Mouse (Mus musculus): ENCODE data around the gene Ptk6. TPM values are rescaled to one million over a fixed set of nuclear protein-coding genes. Genes with fewer than 3 reads are reported as not detected.

Gene Ptk6
- polyA plus RNA-seq, 1 experiment from 2014 or later: not detected

DNA sequence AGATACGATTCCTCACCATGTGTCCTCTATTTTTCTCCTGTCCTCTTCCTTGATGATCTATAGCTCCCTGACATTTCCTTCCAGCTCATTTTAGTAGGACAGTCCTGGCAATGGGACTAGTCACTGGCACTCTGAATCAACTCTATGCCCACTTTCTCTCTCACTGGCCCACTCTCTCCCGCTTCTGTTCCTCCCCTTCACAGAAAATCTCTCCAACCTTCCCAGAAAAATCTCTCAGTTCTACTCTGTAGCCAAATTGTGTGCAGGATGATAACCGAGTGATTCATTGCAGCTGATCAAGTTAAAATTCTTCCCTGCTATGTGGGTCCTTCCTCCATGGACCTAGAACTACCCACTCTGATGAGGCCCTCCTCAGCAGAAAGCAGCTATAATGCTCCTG, 27.9 kb downstream of the Ptk6 start:
- Histone ChIP-seq H3K9me3 (ENCODE audit: control insufficient read depth, low read depth, low read length) (no peaks in the 10 kb centered on the region), H3K36me3 (ENCODE audit: control insufficient read depth, insufficient read depth, low read length) (no peaks in the 10 kb centered on the region), H3K27ac (ENCODE audit: low read length) (no peak overlapping the region), H3K9ac (replicated peaks; ENCODE audit: low read depth, low read length) (no peak overlapping the region), H3K4me1 (ENCODE audit: control insufficient read depth, insufficient read depth, low read length) (no peaks in the 10 kb centered on the region), H3K4me3 (ENCODE audit: low read depth, low read length) (no peak overlapping the region), H3K4me2 (replicated peaks; ENCODE audit: low read depth, low read length) (no peak overlapping the region), H3K27me3 (ENCODE audit: control insufficient read depth, insufficient read depth, low read length) (no peaks in the 10 kb centered on the region)
- WGBS: 86% methylated on average over 3 of the region's 3 CpGs
- no peak for ATAC-seq (ENCODE audit: insufficient number of reproducible peaks, insufficient read depth, low FRiP score, low read depth)

DNA sequence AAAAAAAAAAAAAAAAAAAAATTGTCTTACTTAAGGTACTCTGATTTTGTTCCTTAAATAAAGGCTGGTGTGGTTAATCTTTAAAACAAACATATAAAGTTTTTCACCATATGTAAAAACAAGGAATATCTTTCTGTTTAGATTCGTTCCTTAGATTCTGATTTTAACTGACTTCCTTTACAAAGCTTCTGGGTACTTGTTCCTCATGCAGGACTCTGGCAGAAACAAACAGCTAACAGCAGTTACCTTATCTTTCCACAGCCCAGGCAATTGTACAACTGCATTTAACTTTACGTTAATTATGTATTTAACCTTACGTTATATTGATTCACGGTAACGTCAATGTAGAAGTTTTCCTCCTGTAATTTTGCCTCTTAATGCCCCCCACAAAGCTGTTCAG, 36.1 kb downstream of the Ptk6 start:
- Histone ChIP-seq H3K27ac (ENCODE audit: low read length) (no peak overlapping the region), H3K4me3 (ENCODE audit: low read depth, low read length) (no peak overlapping the region), H3K4me1 (ENCODE audit: control insufficient read depth, insufficient read depth, low read length) (no peaks in the 10 kb centered on the region), H3K4me2 (replicated peaks; ENCODE audit: low read depth, low read length) (no peak overlapping the region), H3K36me3 (ENCODE audit: control insufficient read depth, insufficient read depth, low read length) (no peaks in the 10 kb centered on the region), H3K9ac (replicated peaks; ENCODE audit: low read depth, low read length) (no peak overlapping the region), H3K27me3 (ENCODE audit: control insufficient read depth, insufficient read depth, low read length) (no peaks in the 10 kb centered on the region), H3K9me3 (ENCODE audit: control insufficient read depth, low read depth, low read length) (no peaks in the 10 kb centered on the region)
- WGBS: 69% methylated on average over 5 of the region's 5 CpGs
- no peak for ATAC-seq (ENCODE audit: insufficient number of reproducible peaks, insufficient read depth, low FRiP score, low read depth)

DNA sequence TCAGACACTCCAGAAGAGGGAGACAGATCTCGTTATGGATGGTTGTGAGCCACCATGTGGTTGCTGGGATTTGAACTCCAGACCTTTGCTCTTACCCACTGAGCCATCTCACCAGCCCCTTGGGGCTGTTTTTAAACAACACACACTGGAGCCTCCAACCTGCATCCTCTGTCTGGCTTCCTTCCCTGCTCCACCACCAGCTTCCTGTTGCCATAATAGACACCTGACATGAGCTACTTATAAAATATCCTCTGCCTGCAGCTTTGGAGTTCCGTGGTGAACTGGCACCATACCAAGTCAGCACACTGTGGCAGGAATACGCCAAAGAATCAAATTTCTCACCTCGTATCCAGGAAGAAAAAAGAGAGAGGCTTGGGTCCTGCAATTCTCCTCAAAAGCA, 41.8 kb downstream of the Ptk6 start:
- Histone ChIP-seq H3K9ac (replicated peaks; ENCODE audit: low read depth, low read length) (no peak overlapping the region), H3K4me2 (replicated peaks; ENCODE audit: low read depth, low read length) (no peak overlapping the region), H3K27ac (ENCODE audit: low read length) (no peak overlapping the region), H3K9me3 (ENCODE audit: control insufficient read depth, low read depth, low read length) (no peaks in the 10 kb centered on the region), H3K27me3 (ENCODE audit: control insufficient read depth, insufficient read depth, low read length) (peaks cover 15% of the 10 kb centered on the region), H3K4me1 (ENCODE audit: control insufficient read depth, insufficient read depth, low read length) (0 out of 2 replicates have a peak, but pooled peaks cover 3% of the 10 kb centered on the region), H3K4me3 (ENCODE audit: low read depth, low read length) (no peak overlapping the region), H3K36me3 (ENCODE audit: control insufficient read depth, insufficient read depth, low read length) (no peaks in the 10 kb centered on the region)
- 61% methylated on average over 4 of the region's 4 CpGs for WGBS
- ATAC-seq (ENCODE audit: insufficient number of reproducible peaks, insufficient read depth, low FRiP score, low read depth): no peak

DNA sequence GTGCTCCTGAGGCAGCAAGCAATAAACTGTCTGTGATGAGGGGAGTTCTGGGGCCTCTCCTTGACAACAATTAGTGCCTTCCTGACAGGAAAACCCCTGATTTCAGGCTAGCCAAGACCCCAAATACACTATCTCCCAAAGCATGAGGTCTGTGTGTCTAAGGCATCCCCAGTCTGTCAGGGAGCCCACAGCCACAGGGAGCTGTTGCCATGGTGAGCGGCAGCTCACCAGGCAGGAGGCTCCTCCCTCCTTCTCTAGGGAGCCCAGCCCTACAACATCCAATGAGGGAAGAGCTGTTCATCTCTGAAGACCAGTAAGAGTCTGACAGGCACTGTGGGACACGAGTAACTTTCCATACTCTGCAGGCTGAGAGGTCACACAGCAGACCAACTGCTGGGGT, 42.8 kb downstream of the Ptk6 start:
- ATAC-seq (ENCODE audit: insufficient number of reproducible peaks, insufficient read depth, low FRiP score, low read depth): 0 out of 2 replicates have a peak, but pooled peaks have one; percentile 53
- H3K4me1 ChIP-seq (ENCODE audit: control insufficient read depth, insufficient read depth, low read length): 0 out of 2 replicates have a peak, but pooled peaks cover 3% of the 10 kb centered on the region
- no peak overlapping the region for H3K27ac ChIP-seq (ENCODE audit: low read length)
- no peak overlapping the region for H3K4me2 ChIP-seq (replicated peaks; ENCODE audit: low read depth, low read length)
- H3K27me3 ChIP-seq (ENCODE audit: control insufficient read depth, insufficient read depth, low read length): peaks cover 18% of the 10 kb centered on the region
- no peaks in the 10 kb centered on the region for H3K36me3 ChIP-seq (ENCODE audit: control insufficient read depth, insufficient read depth, low read length)
- no peaks in the 10 kb centered on the region for H3K9me3 ChIP-seq (ENCODE audit: control insufficient read depth, low read depth, low read length)
- 3% methylated on average over 2 of the region's 2 CpGs for WGBS
- H3K9ac ChIP-seq (replicated peaks; ENCODE audit: low read depth, low read length): no peak overlapping the region
- H3K4me3 ChIP-seq (ENCODE audit: low read depth, low read length): no peak overlapping the region

DNA sequence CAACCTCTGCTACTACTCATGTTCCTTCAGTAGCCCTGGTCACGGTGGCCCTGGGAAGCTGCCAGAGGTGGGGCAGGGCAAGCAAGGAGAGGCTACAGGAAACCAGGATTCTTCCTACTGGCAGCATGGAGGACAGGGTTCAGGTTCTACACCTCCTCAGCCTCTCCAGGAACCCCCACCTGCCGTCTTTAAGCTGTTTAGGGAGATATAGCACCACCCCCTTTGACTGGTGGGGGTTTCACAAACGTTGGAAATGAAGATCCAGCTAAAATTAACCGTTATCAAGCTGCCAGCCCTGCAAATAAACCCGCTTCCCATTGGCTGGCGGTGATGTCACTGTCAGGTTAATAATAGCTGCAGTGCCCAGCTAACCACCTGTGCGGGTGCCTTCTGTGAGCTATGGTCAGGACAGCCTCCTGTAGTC, 43.5 kb downstream of the Ptk6 start:
- Histone ChIP-seq H3K9me3 (ENCODE audit: control insufficient read depth, low read depth, low read length) (no peaks in the 10 kb centered on the region), H3K4me2 (replicated peaks; ENCODE audit: low read depth, low read length) (no peak overlapping the region), H3K4me3 (ENCODE audit: low read depth, low read length) (no peak overlapping the region), H3K27ac (ENCODE audit: low read length) (no peak overlapping the region), H3K36me3 (ENCODE audit: control insufficient read depth, insufficient read depth, low read length) (no peaks in the 10 kb centered on the region), H3K9ac (replicated peaks; ENCODE audit: low read depth, low read length) (no peak overlapping the region), H3K27me3 (ENCODE audit: control insufficient read depth, insufficient read depth, low read length) (peaks cover 18% of the 10 kb centered on the region), H3K4me1 (ENCODE audit: control insufficient read depth, insufficient read depth, low read length) (0 out of 2 replicates have a peak, but pooled peaks cover 3% of the 10 kb centered on the region)
- ATAC-seq (ENCODE audit: insufficient number of reproducible peaks, insufficient read depth, low FRiP score, low read depth): no peak
- WGBS: 50% methylated on average over 7 of the region's 7 CpGs

DNA sequence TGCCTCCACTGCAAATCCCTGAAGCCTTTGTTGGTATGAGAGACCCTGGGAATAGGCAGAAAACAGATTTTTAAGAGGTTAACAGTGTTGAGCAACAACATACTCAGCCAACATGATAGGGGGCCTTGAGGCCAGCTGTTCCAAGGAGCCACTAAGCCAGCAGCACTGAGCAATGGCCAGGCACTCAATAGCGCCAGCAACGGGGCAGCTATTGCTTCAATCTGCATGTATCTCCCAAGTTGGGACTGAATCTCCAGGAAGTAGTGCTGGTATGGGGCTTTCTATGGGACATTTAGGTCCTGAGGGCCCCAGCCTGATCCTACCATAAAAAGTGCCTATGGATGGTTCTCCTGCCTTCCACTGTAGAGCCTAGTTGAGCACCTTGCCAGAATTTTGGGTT, 44.1 kb downstream of the Ptk6 start:
- ATAC-seq (ENCODE audit: insufficient number of reproducible peaks, insufficient read depth, low FRiP score, low read depth): no peak
- Histone ChIP-seq H3K4me1 (ENCODE audit: control insufficient read depth, insufficient read depth, low read length) (0 out of 2 replicates have a peak, but pooled peaks cover 3% of the 10 kb centered on the region), H3K4me3 (ENCODE audit: low read depth, low read length) (no peak overlapping the region), H3K9ac (replicated peaks; ENCODE audit: low read depth, low read length) (no peak overlapping the region), H3K36me3 (ENCODE audit: control insufficient read depth, insufficient read depth, low read length) (no peaks in the 10 kb centered on the region), H3K4me2 (replicated peaks; ENCODE audit: low read depth, low read length) (no peak overlapping the region), H3K27ac (ENCODE audit: low read length) (no peak overlapping the region), H3K9me3 (ENCODE audit: control insufficient read depth, low read depth, low read length) (no peaks in the 10 kb centered on the region), H3K27me3 (ENCODE audit: control insufficient read depth, insufficient read depth, low read length) (peaks cover 18% of the 10 kb centered on the region)
- 89% methylated on average over 2 of the region's 2 CpGs for WGBS

DNA sequence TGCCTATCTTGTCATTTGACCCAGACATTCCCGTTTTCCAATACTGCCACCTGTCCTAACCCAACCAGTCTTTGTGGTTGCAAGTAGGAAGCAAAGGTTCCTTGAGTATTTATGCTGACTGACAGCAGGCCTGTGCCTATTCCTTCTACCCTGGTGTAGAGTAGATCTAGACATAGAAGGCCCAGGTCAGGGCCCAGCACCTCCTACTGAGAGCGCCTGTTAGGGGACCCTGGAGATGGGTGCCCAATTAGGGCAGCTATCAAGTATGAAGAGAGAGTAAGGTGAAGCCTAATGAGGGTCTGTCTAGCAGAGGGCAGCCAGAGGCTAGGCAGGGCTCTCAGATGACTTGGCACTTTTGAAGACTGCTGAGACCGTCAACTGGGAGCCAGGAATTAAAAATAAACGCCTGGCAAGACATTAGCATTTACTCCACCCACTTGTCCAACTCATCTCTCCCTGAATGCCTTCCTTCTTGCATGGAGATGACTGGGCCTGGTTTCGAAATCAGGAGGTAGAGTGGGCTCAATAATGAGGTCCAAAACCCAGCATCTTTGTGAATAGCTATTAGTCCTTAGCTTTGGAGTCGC, 44.8 kb downstream of the Ptk6 start:
- no peak overlapping the region for H3K9ac ChIP-seq (replicated peaks; ENCODE audit: low read depth, low read length)
- peaks cover 18% of the 10 kb centered on the region for H3K27me3 ChIP-seq (ENCODE audit: control insufficient read depth, insufficient read depth, low read length)
- H3K4me1 ChIP-seq (ENCODE audit: control insufficient read depth, insufficient read depth, low read length): 0 out of 2 replicates have a peak, but pooled peaks cover 3% of the 10 kb centered on the region
- H3K9me3 ChIP-seq (ENCODE audit: control insufficient read depth, low read depth, low read length): no peaks in the 10 kb centered on the region
- ATAC-seq (ENCODE audit: insufficient number of reproducible peaks, insufficient read depth, low FRiP score, low read depth): no peak
- no peak overlapping the region for H3K4me3 ChIP-seq (ENCODE audit: low read depth, low read length)
- H3K27ac ChIP-seq (ENCODE audit: low read length): no peak overlapping the region
- 72% methylated on average over 6 of the region's 6 CpGs for WGBS
- H3K4me2 ChIP-seq (replicated peaks; ENCODE audit: low read depth, low read length): no peak overlapping the region
- no peaks in the 10 kb centered on the region for H3K36me3 ChIP-seq (ENCODE audit: control insufficient read depth, insufficient read depth, low read length)

DNA sequence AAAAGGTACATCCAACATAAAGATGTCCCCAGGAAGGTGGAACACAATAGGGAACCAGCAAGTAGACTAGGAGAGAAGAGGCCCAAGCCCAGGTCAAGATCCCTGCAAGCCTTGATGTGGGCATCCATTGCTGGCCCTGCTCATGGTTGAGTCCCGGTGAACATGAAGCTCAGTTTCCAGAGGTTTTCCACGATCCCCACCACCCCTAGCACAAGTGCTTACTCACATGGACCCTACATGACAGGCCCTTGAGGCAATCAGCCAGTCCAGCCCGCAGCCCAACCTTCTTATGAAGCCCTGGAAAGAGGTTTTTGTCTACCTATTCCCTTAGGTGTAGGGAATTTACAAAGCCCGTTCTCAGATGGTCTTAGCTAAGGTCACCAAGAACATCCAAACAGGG, 45.4 kb downstream of the Ptk6 start:
- 79% methylated on average over 4 of the region's 4 CpGs for WGBS
- no peaks in the 10 kb centered on the region for H3K36me3 ChIP-seq (ENCODE audit: control insufficient read depth, insufficient read depth, low read length)

More for the DNA sequence above, 45.4 kb downstream of the Ptk6 start:
- peaks cover 18% of the 10 kb centered on the region for H3K27me3 ChIP-seq (ENCODE audit: control insufficient read depth, insufficient read depth, low read length)
- H3K4me1 ChIP-seq (ENCODE audit: control insufficient read depth, insufficient read depth, low read length): 0 out of 2 replicates have a peak, but pooled peaks cover 3% of the 10 kb centered on the region
- H3K4me3 ChIP-seq (ENCODE audit: low read depth, low read length): no peak overlapping the region
- no peak overlapping the region for H3K4me2 ChIP-seq (replicated peaks; ENCODE audit: low read depth, low read length)
- H3K27ac ChIP-seq (ENCODE audit: low read length): no peak overlapping the region
- no peak for ATAC-seq (ENCODE audit: insufficient number of reproducible peaks, insufficient read depth, low FRiP score, low read depth)
- no peak overlapping the region for H3K9ac ChIP-seq (replicated peaks; ENCODE audit: low read depth, low read length)
- no peaks in the 10 kb centered on the region for H3K9me3 ChIP-seq (ENCODE audit: control insufficient read depth, low read depth, low read length)

Data from stomach, embryonic 14.5 days (tissue).